Mouse (Mus musculus): ENCODE measurements around the gene Clcf1. TPM values are rescaled to one million over a fixed set of nuclear protein-coding genes. Genes with fewer than 3 reads are reported as not detected.
"Not testable (repeated sequence)": the region's sequence is repeated elsewhere in the genome, so short reads cannot be mapped to it uniquely, and the experiment has no call there.

Gene Clcf1
- polyA plus RNA-seq, 1 experiment from 2014 or later: 9.0 TPM

DNA sequence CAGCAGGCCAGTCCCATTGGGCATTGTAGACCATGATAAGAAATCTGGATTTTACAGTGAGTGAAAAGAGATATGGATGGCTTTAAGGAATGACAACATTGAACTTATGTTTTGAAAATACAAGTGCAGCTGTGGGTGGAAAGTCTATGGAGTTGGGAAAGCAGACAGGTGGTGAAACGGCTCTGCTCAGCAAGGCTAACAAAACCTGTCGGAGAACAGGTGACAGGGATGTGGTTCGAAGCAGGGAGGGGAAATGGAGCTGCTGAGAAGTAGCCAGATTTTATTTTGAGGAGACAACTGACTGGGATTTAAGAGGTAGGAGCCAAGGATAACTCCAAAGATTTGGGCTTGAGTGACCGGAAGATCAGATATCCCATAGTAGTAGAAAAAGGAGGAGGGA is 20.5 kb downstream of the Clcf1 start:
- H3K4me2 ChIP-seq (replicated peaks): no peak overlapping the region
- peaks cover 5% of the 10 kb centered on the region; the same call in 1 of the 2 replicates for H3K27me3 ChIP-seq
- H3K27ac ChIP-seq: no peak overlapping the region
- no peaks in the 10 kb centered on the region for H3K9me3 ChIP-seq
- H3K4me3 ChIP-seq: no peak overlapping the region
- no peak for ATAC-seq (ENCODE audit: low FRiP score, low read depth)
- H3K9ac ChIP-seq: no peak overlapping the region
- H3K4me1 ChIP-seq: peaks cover 20% of the 10 kb centered on the region
- no peaks in the 10 kb centered on the region for H3K36me3 ChIP-seq
- 74% methylated on average over 4 of the region's 4 CpGs for WGBS

DNA sequence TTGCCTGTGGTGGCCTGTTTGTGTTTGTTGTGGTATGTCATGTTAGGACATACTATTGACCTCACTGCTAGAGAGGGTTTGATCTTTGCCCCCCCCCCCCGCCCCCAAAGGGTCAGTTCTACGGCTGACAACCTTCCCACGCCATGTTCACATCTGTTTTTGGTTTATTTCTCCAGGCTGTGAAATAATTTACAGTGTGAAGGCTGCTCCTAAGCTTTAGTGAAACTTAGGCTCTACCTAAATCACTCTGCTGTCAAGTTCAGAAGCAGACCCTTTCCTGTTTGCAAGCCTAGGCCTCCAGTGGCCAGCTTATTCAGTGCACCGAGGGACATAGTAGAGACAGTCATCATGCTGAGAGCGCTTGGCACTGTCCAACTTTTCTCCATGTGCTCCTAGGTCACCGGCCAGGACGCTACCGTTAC is 26.2 kb downstream of the Clcf1 start:
- 23% methylated on average over 8 of the region's 8 CpGs for WGBS
- Histone ChIP-seq H3K4me1 (peaks cover 13% of the 10 kb centered on the region; the same call in 1 of the 2 replicates), H3K9ac (no peak overlapping the region), H3K4me2 (replicated peaks) (no peak overlapping the region), H3K27ac (no peak overlapping the region), H3K27me3 (no peaks in the 10 kb centered on the region), H3K4me3 (no peak overlapping the region), H3K36me3 (no peaks in the 10 kb centered on the region), H3K9me3 (no peaks in the 10 kb centered on the region)
- no peak for ATAC-seq (ENCODE audit: low FRiP score, low read depth)

DNA sequence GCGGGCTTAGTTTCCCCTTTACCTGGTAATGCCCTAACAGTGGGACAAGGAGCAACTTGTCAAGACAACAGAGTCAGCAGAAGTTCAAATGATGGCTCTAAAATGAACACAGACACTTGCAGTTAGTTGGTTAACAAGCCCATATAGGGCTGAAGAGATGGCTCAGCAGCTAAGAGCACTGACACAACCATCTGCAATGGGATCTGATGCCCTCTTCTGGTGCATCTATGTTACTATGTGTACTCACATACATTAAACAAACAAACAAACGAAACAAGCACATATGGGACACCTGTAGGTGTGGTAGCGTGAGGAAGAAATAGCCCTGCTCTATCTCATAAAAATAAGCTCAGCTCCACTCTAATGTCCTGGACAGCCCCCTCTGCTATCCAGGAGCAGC is 28.4 kb downstream of the Clcf1 start:
- Histone ChIP-seq H3K9ac (no peak overlapping the region), H3K27me3 (no peaks in the 10 kb centered on the region), H3K4me2 (replicated peaks) (no peak overlapping the region), H3K36me3 (no peaks in the 10 kb centered on the region), H3K4me3 (no peak overlapping the region), H3K9me3 (no peaks in the 10 kb centered on the region), H3K27ac (no peak overlapping the region), H3K4me1 (peaks cover 6% of the 10 kb centered on the region; the same call in 1 of the 2 replicates)
- WGBS: 53% methylated on average over 3 of the region's 3 CpGs
- no peak for ATAC-seq (ENCODE audit: low FRiP score, low read depth)

DNA sequence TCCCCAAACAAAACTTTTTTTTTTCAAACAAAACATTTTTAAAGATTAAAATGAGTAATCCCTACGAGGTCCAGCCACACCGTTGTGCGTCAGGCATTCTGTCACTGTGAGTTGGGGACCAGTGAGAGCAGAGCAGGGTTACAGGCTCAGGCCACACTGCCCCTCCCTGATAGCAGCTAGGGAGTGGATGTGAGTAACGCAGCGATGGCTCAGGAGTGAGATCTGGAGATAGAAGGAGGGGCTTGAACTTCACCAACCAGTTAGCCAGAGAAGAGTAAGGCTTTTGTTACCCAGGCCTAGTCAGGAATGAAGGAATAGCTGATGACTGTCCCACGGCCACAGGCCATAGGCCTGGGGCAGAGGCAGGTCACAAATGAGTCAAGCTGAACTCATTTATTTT is 30.7 kb downstream of the Clcf1 start:
- Histone ChIP-seq H3K4me1 (peaks cover 6% of the 10 kb centered on the region; the same call in 1 of the 2 replicates), H3K4me3 (no peak overlapping the region), H3K36me3 (no peaks in the 10 kb centered on the region), H3K9ac (no peak overlapping the region), H3K27ac (no peak overlapping the region), H3K4me2 (replicated peaks) (no peak overlapping the region), H3K27me3 (no peaks in the 10 kb centered on the region), H3K9me3 (no peaks in the 10 kb centered on the region)
- WGBS: 79% methylated on average over 6 of the region's 6 CpGs
- ATAC-seq (ENCODE audit: low FRiP score, low read depth): no peak

DNA sequence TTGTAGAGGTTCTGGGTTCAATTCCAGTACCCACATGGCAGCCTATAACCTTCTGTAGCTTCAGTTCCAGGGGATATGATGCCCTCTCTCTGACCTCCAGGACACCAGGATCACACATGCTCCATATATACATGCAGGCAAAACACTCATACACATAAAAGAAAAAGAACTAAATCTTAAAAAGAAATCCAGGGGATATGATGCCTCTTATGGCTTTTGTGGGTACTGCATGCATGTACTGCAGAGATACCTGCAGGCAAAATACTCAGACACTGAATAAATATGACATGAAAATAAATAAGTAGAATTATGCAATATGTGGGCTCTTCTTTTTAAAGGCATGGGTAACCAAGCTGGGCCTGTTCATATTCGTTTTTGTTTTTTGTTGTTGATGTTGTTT is 33.0 kb downstream of the Clcf1 start:
- Histone ChIP-seq H3K4me1 (no peaks in the 10 kb centered on the region), H3K9me3 (no peaks in the 10 kb centered on the region), H3K27me3 (no peaks in the 10 kb centered on the region), H3K4me3 (no peak overlapping the region), H3K36me3 (no peaks in the 10 kb centered on the region), H3K4me2 (replicated peaks) (no peak overlapping the region), H3K27ac (no peak overlapping the region), H3K9ac (no peak overlapping the region)
- ATAC-seq (ENCODE audit: low FRiP score, low read depth): no peak
- WGBS: 60% methylated on average over 1 of the region's 1 CpGs

DNA sequence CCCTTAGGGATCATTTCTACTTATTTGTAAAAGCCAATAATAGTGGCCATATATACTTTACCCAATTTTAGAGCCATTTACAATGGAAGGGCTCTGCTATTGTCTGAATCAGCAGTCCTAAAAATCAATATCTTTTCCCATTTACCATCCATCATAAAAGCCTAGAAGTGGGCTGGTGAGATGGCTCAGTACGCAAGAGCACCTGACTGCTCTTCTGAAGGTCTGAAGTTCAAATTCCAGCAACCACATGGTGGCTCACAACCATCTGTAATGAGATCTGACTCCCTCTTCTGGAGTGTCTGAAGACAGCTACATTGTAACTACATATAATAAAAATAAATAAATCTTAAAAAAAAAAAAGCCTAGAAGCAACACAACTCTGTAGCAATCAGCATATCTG is 34.6 kb downstream of the Clcf1 start:
- not testable (repeated sequence) for ATAC-seq (ENCODE audit: low FRiP score, low read depth); H3K4me2 ChIP-seq (replicated peaks); H3K4me3 ChIP-seq; H3K27me3 ChIP-seq; H3K9me3 ChIP-seq; H3K36me3 ChIP-seq; H3K9ac ChIP-seq; H3K27ac ChIP-seq; H3K4me1 ChIP-seq
- 71% methylated on average over 1 of the region's 1 CpGs for WGBS

DNA sequence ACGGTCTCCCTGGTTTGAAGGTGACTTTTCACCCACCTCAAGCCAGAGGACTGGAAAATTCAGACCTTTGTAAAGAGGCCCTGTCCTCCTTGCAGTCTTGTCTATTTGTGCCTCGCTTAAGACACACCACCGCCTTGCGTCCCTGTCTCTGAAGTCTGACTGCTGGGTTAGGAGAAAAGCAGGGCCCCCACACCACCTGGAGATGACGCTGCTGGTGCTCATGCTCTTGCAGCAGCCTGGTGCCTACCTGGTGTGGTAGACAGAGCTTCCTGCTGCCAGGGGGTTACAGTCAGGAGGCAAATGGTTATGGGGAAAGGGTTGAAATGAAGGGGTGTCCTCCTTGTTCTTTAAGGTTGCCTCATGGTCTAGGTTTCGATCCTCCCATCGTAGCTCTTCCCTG is 40.2 kb downstream of the Clcf1 start:
- Histone ChIP-seq H3K9ac (no peak overlapping the region), H3K4me1 (peaks cover 11% of the 10 kb centered on the region), H3K4me3 (no peak overlapping the region), H3K9me3 (no peaks in the 10 kb centered on the region; the same call in 1 of the 2 replicates), H3K27me3 (no peaks in the 10 kb centered on the region), H3K36me3 (no peaks in the 10 kb centered on the region), H3K27ac (no peak overlapping the region), H3K4me2 (replicated peaks) (no peak overlapping the region)
- no peak for ATAC-seq (ENCODE audit: low FRiP score, low read depth)
- WGBS: 86% methylated on average over 7 of the region's 7 CpGs

DNA sequence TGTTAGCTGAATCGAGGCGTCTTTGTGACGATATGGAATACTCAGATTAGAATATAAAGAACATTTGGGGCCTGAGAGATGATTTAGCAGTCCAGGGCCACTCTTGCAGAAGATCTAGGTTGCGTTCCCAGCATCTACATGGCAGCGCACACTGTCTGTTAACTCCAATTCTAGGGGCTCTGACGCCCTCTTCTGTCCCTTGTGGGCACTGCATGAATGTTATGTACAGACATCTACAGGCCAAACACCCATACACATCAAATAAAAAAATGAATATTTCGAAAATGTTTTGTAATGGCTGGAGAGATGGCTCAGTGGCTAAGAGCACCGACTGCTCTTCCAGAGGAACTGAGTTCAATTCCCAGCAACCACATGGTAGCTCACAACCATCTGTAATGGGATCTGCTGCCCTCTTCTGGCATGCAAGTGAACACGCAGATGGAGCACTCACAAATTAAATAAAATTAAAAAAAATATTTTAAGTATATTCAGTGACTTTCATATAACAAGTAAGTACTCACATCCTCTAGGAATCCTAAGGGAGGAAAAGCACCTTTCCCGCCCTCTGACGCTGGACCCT is 41.6 kb downstream of the Clcf1 start:
- Histone ChIP-seq H3K9me3 (no peaks in the 10 kb centered on the region; the same call in 1 of the 2 replicates), H3K4me1 (peaks cover 11% of the 10 kb centered on the region), H3K36me3 (no peaks in the 10 kb centered on the region), H3K4me2 (replicated peaks) (no peak overlapping the region), H3K4me3 (no peak overlapping the region), H3K27ac (no peak overlapping the region), H3K27me3 (no peaks in the 10 kb centered on the region), H3K9ac (no peak overlapping the region)
- 75% methylated on average over 11 of the region's 11 CpGs for WGBS
- no peak for ATAC-seq (ENCODE audit: low FRiP score, low read depth)

DNA sequence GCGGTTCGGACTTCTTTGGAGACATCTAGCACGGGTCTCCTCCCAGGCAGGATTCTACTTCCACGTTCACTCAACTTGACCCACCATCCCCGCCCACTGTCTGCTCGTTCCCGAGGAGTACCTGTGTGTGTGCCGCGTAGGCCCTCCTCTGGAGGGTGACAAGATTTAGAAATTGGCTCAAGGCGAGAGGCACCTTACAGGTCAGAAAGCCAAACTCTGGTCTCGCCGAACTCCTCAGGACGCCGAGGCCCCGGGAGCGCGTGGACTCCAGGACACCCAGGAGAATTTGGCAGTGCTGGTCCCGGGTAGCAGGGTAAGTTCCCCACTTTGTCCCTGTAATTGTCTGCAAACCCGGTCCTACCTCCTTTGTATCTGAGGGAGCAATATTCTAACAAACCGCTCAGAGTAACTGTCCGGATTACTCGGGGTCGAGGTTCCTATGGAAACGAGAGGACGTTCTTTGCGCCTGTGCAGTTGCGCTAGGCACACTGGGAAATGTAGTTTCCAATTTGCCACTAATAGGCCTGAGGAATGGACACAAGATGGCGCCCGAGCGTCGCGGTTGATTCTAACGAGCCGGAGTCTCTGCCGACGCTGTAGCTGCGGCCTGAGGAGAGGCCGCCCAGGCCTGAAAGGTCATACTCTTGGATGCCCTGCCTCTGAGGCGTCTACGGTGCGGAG is 43.3 kb downstream of the Clcf1 start:
- Histone ChIP-seq H3K9ac (peak overlapping the region; percentile 74), H3K27ac (no peak overlapping the region), H3K9me3 (no peaks in the 10 kb centered on the region; the same call in 1 of the 2 replicates), H3K4me2 (replicated peaks) (peak overlapping the region; percentile 93), H3K27me3 (no peaks in the 10 kb centered on the region), H3K4me3 (peak overlapping the region; percentile 65), H3K36me3 (no peaks in the 10 kb centered on the region), H3K4me1 (peaks cover 11% of the 10 kb centered on the region)
- whole genome bisulfite sequencing: 1% methylated on average over 41 of the region's 41 CpGs
- ATAC-seq (ENCODE audit: low FRiP score, low read depth): peak; percentile 93

DNA sequence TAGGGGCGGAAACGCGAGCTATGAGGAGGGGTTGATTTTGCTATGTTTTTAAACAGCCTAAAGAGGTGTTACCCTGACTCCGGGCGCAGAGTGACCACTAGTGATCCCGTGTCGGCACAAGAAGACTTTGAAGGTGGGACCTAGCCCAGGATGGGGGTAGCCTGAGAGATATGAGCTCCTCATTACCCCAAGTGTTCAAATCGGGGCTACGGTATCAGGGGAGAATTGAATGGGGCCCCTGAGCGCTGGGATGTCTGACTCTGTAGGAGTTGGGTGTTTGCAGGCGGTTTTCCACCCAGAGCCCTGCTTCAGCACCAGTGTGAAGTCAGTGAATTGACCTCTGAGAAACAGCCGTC is 43.8 kb downstream of the Clcf1 start:
- peaks cover 11% of the 10 kb centered on the region for H3K4me1 ChIP-seq
- no peak for ATAC-seq (ENCODE audit: low FRiP score, low read depth)
- H3K4me3 ChIP-seq: peak overlapping the region; percentile 65
- no peaks in the 10 kb centered on the region; the same call in 1 of the 2 replicates for H3K9me3 ChIP-seq
- 15% methylated on average over 12 of the region's 12 CpGs for WGBS
- no peak overlapping the region for H3K27ac ChIP-seq
- H3K27me3 ChIP-seq: no peaks in the 10 kb centered on the region
- H3K9ac ChIP-seq: peak overlapping the region; percentile 70
- no peaks in the 10 kb centered on the region for H3K36me3 ChIP-seq
- peak overlapping the region; percentile 93 for H3K4me2 ChIP-seq (replicated peaks)

DNA sequence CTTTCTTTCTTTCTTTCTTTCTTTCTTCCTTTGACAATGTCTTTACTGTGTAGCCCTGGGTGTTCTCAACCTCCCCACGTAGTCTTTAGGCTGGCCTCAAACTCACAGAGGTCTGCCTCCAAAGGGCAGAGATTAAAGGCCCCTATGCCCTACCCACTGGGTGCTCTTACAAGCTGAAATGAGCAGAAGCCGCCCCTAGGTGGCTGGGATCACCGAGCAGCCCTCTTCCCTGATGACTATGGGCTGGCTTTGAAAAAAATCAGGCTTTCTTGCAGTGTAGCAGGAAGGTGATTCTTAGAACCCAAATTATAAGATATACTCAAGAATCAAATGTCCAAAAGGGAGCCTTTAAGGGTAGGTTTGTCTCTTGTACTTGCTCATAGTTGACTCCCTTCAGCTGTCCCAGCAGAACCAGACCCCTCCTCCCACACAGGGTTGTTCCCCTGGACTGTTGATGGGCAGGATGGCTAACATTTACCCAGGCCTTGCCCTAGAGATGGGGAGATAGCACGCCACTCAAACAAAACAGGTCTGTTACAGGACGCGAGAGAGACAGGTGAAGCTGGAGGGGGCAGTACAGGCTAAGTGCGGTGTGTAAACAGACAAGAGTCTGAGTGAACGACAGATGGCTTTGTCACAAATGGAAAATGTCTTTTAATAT is 47.1 kb downstream of the Clcf1 start:
- Histone ChIP-seq H3K9ac (no peak overlapping the region), H3K4me1 (peaks cover 11% of the 10 kb centered on the region), H3K4me2 (replicated peaks) (no peak overlapping the region), H3K4me3 (no peak overlapping the region), H3K27ac (no peak overlapping the region), H3K27me3 (no peaks in the 10 kb centered on the region), H3K36me3 (no peaks in the 10 kb centered on the region), H3K9me3 (no peaks in the 10 kb centered on the region)
- 59% methylated on average over 8 of the region's 8 CpGs for WGBS
- no peak for ATAC-seq (ENCODE audit: low FRiP score, low read depth)

DNA sequence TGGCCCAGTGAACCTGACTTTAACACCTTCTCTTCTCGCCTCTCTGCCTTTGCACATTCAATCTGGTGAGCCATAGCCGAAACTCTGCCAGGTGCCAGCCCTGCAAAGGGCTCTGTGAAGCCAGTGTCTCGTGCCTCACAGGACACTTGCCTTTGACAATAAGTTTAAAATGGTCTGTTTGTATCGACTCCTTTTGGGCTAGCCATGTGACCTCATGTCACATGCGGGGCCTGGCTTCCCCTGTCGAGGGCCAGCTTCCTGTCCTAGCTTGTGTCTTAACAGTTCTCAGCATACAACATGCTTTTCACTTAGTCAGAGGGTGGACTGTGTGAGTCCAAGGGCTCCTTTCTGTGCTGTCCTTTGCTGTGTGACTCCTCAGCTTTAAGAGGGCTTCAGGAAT is 48.7 kb downstream of the Clcf1 start:
- Histone ChIP-seq H3K27me3 (peaks cover 8% of the 10 kb centered on the region), H3K36me3 (no peaks in the 10 kb centered on the region), H3K4me3 (no peak overlapping the region), H3K4me2 (replicated peaks) (no peak overlapping the region), H3K27ac (no peak overlapping the region), H3K9me3 (no peaks in the 10 kb centered on the region), H3K4me1 (peaks cover 5% of the 10 kb centered on the region; the same call in 1 of the 2 replicates), H3K9ac (peak overlapping the region; percentile 13; the same call in 1 of the 2 replicates)
- WGBS: 64% methylated on average over 6 of the region's 6 CpGs
- ATAC-seq (ENCODE audit: low FRiP score, low read depth): no peak

All from limb, embryonic 13.5 days (tissue).